Mouse (Mus musculus): Measurements from ENCODE around the gene Adora1.

GRCm38 (mm10) chr1:134264341-134264740 lies 29.1 kb upstream of the Adora1 start:
- TF ChIP-seq POLR2A (IDR thresholded peaks at IDR 0.05; ENCODE audit: borderline replicate concordance, low read depth, low read length) (no peak), CTCF (IDR thresholded peaks at IDR 0.05; ENCODE audit: low read depth, low read length) (no peak)

All from bone marrow macrophage, adult 2 months (primary cell).